Mouse (Mus musculus) heart, embryonic 11.5 days (tissue): ENCODE measurements around the gene Ahctf1. TPM values are rescaled to one million over a fixed set of nuclear protein-coding genes. Genes with fewer than 3 reads are reported as not detected.
"Not testable (repeated sequence)": the region's sequence is repeated elsewhere in the genome, so short reads cannot be mapped to it uniquely, and the experiment has no call there.

Experiments used
- ATAC-seq: fragments of 200-750 bp; cut with Nextera tagmentation; replicated peaks from 2 replicates; pipeline ENCODE4 v1.8.0; 2017; ENCODE audit warnings: moderate library complexity; ENCODE audit not compliant: insufficient number of reproducible peaks, low FRiP score, low TSS enrichment
- H3K27ac ChIP-seq: fragments of 300-500 bp; sonication (generic); 2 replicates; pipeline ENCODE4 v1.5.1; 2014; ENCODE audit warnings: mild to moderate bottlenecking, low read depth, low read length
- H3K27me3 ChIP-seq: fragments of 300-500 bp; sonication (generic); 2 replicates; pipeline ENCODE4 v1.6.1; 2014; ENCODE audit warnings: mild to moderate bottlenecking, low read length, mixed read lengths; ENCODE audit not compliant: control insufficient read depth, insufficient read depth
- H3K36me3 ChIP-seq: fragments of 300-500 bp; sonication (generic); 2 replicates; pipeline ENCODE4 v1.6.1; 2014; ENCODE audit warnings: mild to moderate bottlenecking, low read length, moderate library complexity, mixed read lengths; ENCODE audit not compliant: control insufficient read depth, insufficient read depth
- H3K4me1 ChIP-seq: fragments of 300-500 bp; sonication (generic); 2 replicates; pipeline ENCODE4 v1.6.1; 2014; ENCODE audit warnings: low read length; ENCODE audit not compliant: control insufficient read depth, insufficient read depth
- H3K4me2 ChIP-seq: fragments of 300-500 bp; sonication (generic); 2 replicates; pipeline ENCODE4 v1.6.1; 2014; ENCODE audit warnings: mild to moderate bottlenecking, moderate library complexity
- H3K4me3 ChIP-seq: fragments of 300-500 bp; sonication (generic); 2 replicates; pipeline ENCODE4 v1.5.1; 2014; ENCODE audit warnings: low read depth, low read length
- H3K9ac ChIP-seq: fragments of 300-500 bp; sonication (generic); 2 replicates; pipeline ENCODE4 v1.6.1; 2014; ENCODE audit warnings: mild to moderate bottlenecking, low read depth, low read length, moderate library complexity
- H3K9me3 ChIP-seq: fragments of 300-500 bp; sonication (generic); replicated peaks from 2 replicates; pipeline ENCODE4 v1.6.1; 2016; ENCODE audit warnings: low read length; ENCODE audit not compliant: control insufficient read depth
- WGBS: fragments of 180-500 bp; shearing (Covaris S2); extraction: QIAGEN DNeasy Blood & Tissue Kit; methylation state at CpG from one replicate; pipeline ENCODE4 v1.1.7; 2014; ENCODE audit not compliant: insufficient replicate concordance; 5-methylcytosine and 5-hydroxymethylcytosine counted together
- polyA plus RNA-seq: library from polyadenylated mRNA; unstranded; fragments of >200 nt; fragmentation: Nextera tagmentation; extraction: Ambion mirVana; gene quantifications from 2 replicates; pipeline ENCODE4 v1.2.1, GENCODE M21; 2014

Ahctf1 gene
- polyA plus RNA-seq, 1 experiment from 2014 or later: 27.0 TPM

GRCm38 (mm10) chr1:179835753-179836425, 32.4 kb upstream of the Ahctf1 start:
- Histone ChIP-seq H3K4me1 (0 out of 2 replicates have a peak, but pooled peaks cover 2% of the 10 kb centered on the region), H3K36me3 (no peaks in the 10 kb centered on the region), H3K27me3 (no peaks in the 10 kb centered on the region), H3K27ac (no peak overlapping the region), H3K4me2 (no peak overlapping the region), H3K4me3 (no peak overlapping the region), H3K9me3 (no peaks in the 10 kb centered on the region), H3K9ac (no peak overlapping the region)
- ATAC-seq: no peak
- 82% methylated on average over 1 of the region's 1 CpGs for WGBS

GRCm38 (mm10) chr1:179833596-179833995, 30.1 kb upstream of the Ahctf1 start:
- Histone ChIP-seq H3K27me3 (no peaks in the 10 kb centered on the region), H3K27ac (no peak overlapping the region), H3K9ac (no peak overlapping the region), H3K4me3 (no peak overlapping the region), H3K9me3 (no peaks in the 10 kb centered on the region), H3K4me2 (no peak overlapping the region), H3K4me1 (0 out of 2 replicates have a peak, but pooled peaks cover 2% of the 10 kb centered on the region), H3K36me3 (no peaks in the 10 kb centered on the region)
- 74% methylated on average over 1 of the region's 1 CpGs for WGBS
- ATAC-seq: no peak

- H3K9ac ChIP-seq: no peak overlapping the region
- H3K27me3 ChIP-seq: no peaks in the 10 kb centered on the region
- no peak overlapping the region for H3K4me3 ChIP-seq
- WGBS: 62% methylated on average over 7 of the region's 7 CpGs
- H3K4me2 ChIP-seq: no peak overlapping the region
- H3K4me1 ChIP-seq: 0 out of 2 replicates have a peak, but pooled peaks cover 2% of the 10 kb centered on the region
- H3K36me3 ChIP-seq: no peaks in the 10 kb centered on the region
- no peaks in the 10 kb centered on the region for H3K9me3 ChIP-seq
- no peak overlapping the region for H3K27ac ChIP-seq
- no peak for ATAC-seq
Measured at GRCm38 (mm10) chr1:179832710-179833240, 29.3 kb upstream of the Ahctf1 start.

- Histone ChIP-seq H3K4me3 (no peak overlapping the region), H3K4me1 (0 out of 2 replicates have a peak, but pooled peaks cover 2% of the 10 kb centered on the region), H3K9me3 (no peaks in the 10 kb centered on the region), H3K27ac (no peak overlapping the region), H3K27me3 (no peaks in the 10 kb centered on the region), H3K4me2 (no peak overlapping the region), H3K9ac (no peak overlapping the region), H3K36me3 (no peaks in the 10 kb centered on the region)
- no peak for ATAC-seq
- 73% methylated on average over 4 of the region's 4 CpGs for WGBS
Measured at GRCm38 (mm10) chr1:179828900-179829299, 25.4 kb upstream of the Ahctf1 start.

- no peak overlapping the region for H3K27ac ChIP-seq
- H3K4me3 ChIP-seq: no peak overlapping the region
- WGBS: 84% methylated on average over 5 of the region's 5 CpGs
Measured at GRCm38 (mm10) chr1:179828051-179828450, 24.6 kb upstream of the Ahctf1 start.

GRCm38 (mm10) chr1:179824549-179824948, 21.1 kb upstream of the Ahctf1 start:
- H3K9me3 ChIP-seq: no peaks in the 10 kb centered on the region
- 72% methylated on average over 5 of the region's 5 CpGs for WGBS
- H3K9ac ChIP-seq: no peak overlapping the region
- H3K27ac ChIP-seq: no peak overlapping the region
- no peaks in the 10 kb centered on the region for H3K4me1 ChIP-seq
- no peak overlapping the region for H3K4me3 ChIP-seq
- no peaks in the 10 kb centered on the region for H3K36me3 ChIP-seq
- H3K4me2 ChIP-seq: no peak overlapping the region
- ATAC-seq: no peak
- no peaks in the 10 kb centered on the region for H3K27me3 ChIP-seq

More at GRCm38 (mm10) chr1:179828051-179828450, 24.6 kb upstream of the Ahctf1 start:
- 0 out of 2 replicates have a peak, but pooled peaks cover 2% of the 10 kb centered on the region for H3K4me1 ChIP-seq
- H3K36me3 ChIP-seq: no peaks in the 10 kb centered on the region
- no peak for ATAC-seq
- no peak overlapping the region for H3K4me2 ChIP-seq
- H3K9ac ChIP-seq: no peak overlapping the region
- no peaks in the 10 kb centered on the region for H3K27me3 ChIP-seq
- no peaks in the 10 kb centered on the region for H3K9me3 ChIP-seq

- not testable (repeated sequence) for ATAC-seq, H3K4me2 ChIP-seq, H3K27me3 ChIP-seq, H3K36me3 ChIP-seq, H3K4me3 ChIP-seq, H3K9me3 ChIP-seq, H3K4me1 ChIP-seq, H3K27ac ChIP-seq, H3K9ac ChIP-seq
- WGBS: 80% methylated on average over 11 of the region's 11 CpGs
Measured at GRCm38 (mm10) chr1:179818490-179819278, 15.2 kb upstream of the Ahctf1 start.

- no peak overlapping the region for H3K27ac ChIP-seq
- H3K4me2 ChIP-seq: no peak overlapping the region
- H3K27me3 ChIP-seq: no peaks in the 10 kb centered on the region
- H3K9ac ChIP-seq: no peak overlapping the region
- no peaks in the 10 kb centered on the region for H3K36me3 ChIP-seq
- no peaks in the 10 kb centered on the region for H3K4me1 ChIP-seq
- 76% methylated on average over 2 of the region's 2 CpGs for WGBS
- no peak for ATAC-seq
- no peak overlapping the region for H3K4me3 ChIP-seq
- no peaks in the 10 kb centered on the region for H3K9me3 ChIP-seq
Measured at GRCm38 (mm10) chr1:179814616-179815015, 11.1 kb upstream of the Ahctf1 start.
